19 mouse cellular contexts compared by ENCODE assay signal in genomic region chr3:60168135-60168926, GRCm38 (mm10).
DNase-seq lines count a peak whose midpoint lies in the region; ATAC-seq lines count a peak whose summit lies in the region.
"Had no signal": no experiment of that assay in that cellular context is flagged by ENCODE, and none has a peak within 500 bp of the region (broad histone marks: within the 10 kb centered on the region; RNA-seq: fewer than 3 reads in every experiment).

No protein-coding gene starts in this region.

- H3K4me2 ChIP-seq in liver, embryonic 11.5 days: peak overlapping the region; percentile 26; the same call in 1 of the 2 replicates
- H3K4me2 ChIP-seq: heart, embryonic 13.5 days; lung, embryonic 14.5 days; midbrain, embryonic 15.5 days had no signal

- DNase-seq in frontal cortex, postnatal 36 days (ENCODE audit: low spot score in 2 of 2): no peak
- DNase-seq in right cerebral cortex, postnatal 10 days (ENCODE audit: low spot score in 2 of 2): peak; percentile 19 to 32
- no peak for DNase-seq in right cerebral cortex, postnatal 14 days
- DNase-seq in liver, embryonic 11.5 days (ENCODE audit: low spot score): no peak
- DNase-seq in yolk sac, embryonic 10.5 days (ENCODE audit: low spot score): peak; percentile 24
- DNase-seq in right cerebral cortex, adult 2 months (ENCODE audit: low spot score in 2 of 2): no peak
- DNase-seq in adrenal gland, adult 2 months: no peak
- DNase-seq: cerebellum, postnatal 10 days; embryo, embryonic 11 days; gastrocnemius, postnatal 36 days; heart, postnatal 36 days; lung, embryonic 14.5 days had no signal

- ATAC-seq in frontal cortex, adult (ENCODE audit: low TSS enrichment): peak; percentile 62; the same call in 1 of the 2 replicates
- ATAC-seq in liver, embryonic 11.5 days (replicated peaks; ENCODE audit: low FRiP score): no peak; the same call in 1 of the 2 replicates
- ATAC-seq: hindbrain, embryonic 16.5 days; midbrain, embryonic 15.5 days had no signal

- H3K27ac ChIP-seq in liver, embryonic 11.5 days (ENCODE audit: low read depth, low read length): no peak overlapping the region
- H3K27ac ChIP-seq: heart, embryonic 13.5 days; layer of hippocampus, adult 2 months; left cerebral cortex, adult 2 months; limb, embryonic 10.5 days; midbrain, embryonic 15.5 days had no signal

- H3K9ac ChIP-seq in liver, embryonic 11.5 days (ENCODE audit: low read depth, low read length): no peak overlapping the region
- H3K9ac ChIP-seq: heart, embryonic 13.5 days; lung, embryonic 14.5 days; midbrain, embryonic 15.5 days had no signal

- 54% methylated on average over 2 of the region's 2 CpGs for WGBS in liver, embryonic 11.5 days

- peaks cover 7% of the 10 kb centered on the region; the same call in 1 of the 2 replicates for H3K4me1 ChIP-seq in liver, embryonic 11.5 days (replicated peaks; ENCODE audit: control insufficient read depth, insufficient read depth, low read length)
- H3K4me1 ChIP-seq: midbrain, embryonic 15.5 days had no signal

- no peaks in the 10 kb centered on the region for H3K27me3 ChIP-seq in liver, embryonic 11.5 days (replicated peaks; ENCODE audit: control insufficient read depth, insufficient read depth, low read length)
- H3K27me3 ChIP-seq: heart, embryonic 13.5 days; midbrain, embryonic 15.5 days had no signal

- H3K9me3 ChIP-seq in liver, embryonic 11.5 days (ENCODE audit: control insufficient read depth, low read length): no peaks in the 10 kb centered on the region
- H3K9me3 ChIP-seq: heart, embryonic 13.5 days; limb, embryonic 10.5 days; midbrain, embryonic 15.5 days had no signal

- H3K4me3 ChIP-seq in liver, embryonic 11.5 days (ENCODE audit: low read depth, low read length): no peak overlapping the region
- H3K4me3 ChIP-seq: heart, embryonic 13.5 days; layer of hippocampus, adult 2 months; left cerebral cortex, adult 2 months; limb, embryonic 10.5 days; midbrain, embryonic 15.5 days had no signal

- H3K36me3 ChIP-seq in liver, embryonic 11.5 days (ENCODE audit: control insufficient read depth, insufficient read depth, low read length): no peaks in the 10 kb centered on the region
- H3K36me3 ChIP-seq: heart, embryonic 13.5 days; limb, embryonic 10.5 days; midbrain, embryonic 15.5 days had no signal

Comparison
In these comparisons a context has a peak if more than half of its experiments do, and no peak if none do; other contexts are left out.
1. DNase-seq: peak in right cerebral cortex, postnatal 10 days (2 of 2) and yolk sac, embryonic 10.5 days (single experiment); none in frontal cortex, postnatal 36 days (0 of 2), right cerebral cortex, postnatal 14 days (single experiment), liver, embryonic 11.5 days (single experiment), right cerebral cortex, adult 2 months (0 of 2) and adrenal gland, adult 2 months (single experiment).